Mouse (Mus musculus) hindbrain, embryonic 14.5 days (tissue): ENCODE measurements around the gene Uts2. TPM values are rescaled to one million over a fixed set of nuclear protein-coding genes. Genes with fewer than 3 reads are reported as not detected.

Source experiments
- ATAC-seq: fragments of 200-750 bp; cut with Nextera tagmentation; 2 replicates; pipeline ENCODE4 v1.8.0; 2017; ENCODE audit warnings: moderate number of reproducible peaks, mild to moderate bottlenecking, moderate TSS enrichment, moderate library complexity; ENCODE audit not compliant: low FRiP score
- DNase-seq: peaks from one replicate; pipeline ENCODE4 v3.0.0-alpha.2; 2015; ENCODE audit warnings: low spot score
- H3K27ac ChIP-seq: fragments of 300-500 bp; sonication (generic); 2 replicates; pipeline ENCODE4 v1.5.1; 2014; ENCODE audit warnings: mild to moderate bottlenecking, moderate library complexity
- H3K27me3 ChIP-seq: fragments of 300-500 bp; sonication (generic); 2 replicates; pipeline ENCODE4 v1.6.1; 2014; ENCODE audit warnings: mild to moderate bottlenecking, low read length, mixed read lengths; ENCODE audit not compliant: control insufficient read depth, insufficient read depth
- H3K36me3 ChIP-seq: fragments of 300-500 bp; sonication (generic); replicated peaks from 2 replicates; pipeline ENCODE4 v1.6.1; 2014; ENCODE audit not compliant: control insufficient read depth, insufficient read depth
- H3K4me1 ChIP-seq: fragments of 300-500 bp; sonication (generic); replicated peaks from 2 replicates; pipeline ENCODE4 v1.6.1; 2014; ENCODE audit warnings: antibody characterized with exemption, low read length, mixed read lengths; ENCODE audit not compliant: control insufficient read depth, insufficient read depth
- H3K4me2 ChIP-seq: fragments of 300-500 bp; sonication (generic); replicated peaks from 2 replicates; pipeline ENCODE4 v1.6.1; 2014; ENCODE audit warnings: mild to moderate bottlenecking, moderate library complexity
- H3K4me3 ChIP-seq: fragments of 300-500 bp; sonication (generic); replicated peaks from 2 replicates; pipeline ENCODE4 v1.5.1; 2014; ENCODE audit warnings: mild to moderate bottlenecking, low read length
- H3K9ac ChIP-seq: fragments of 300-500 bp; sonication (generic); 2 replicates; pipeline ENCODE4 v1.6.1; 2014
- H3K9me3 ChIP-seq: fragments of 300-500 bp; sonication (generic); 2 replicates; pipeline ENCODE4 v1.6.1; 2016; ENCODE audit warnings: low read length; ENCODE audit not compliant: control insufficient read depth
- WGBS: fragments of 180-500 bp; shearing (Covaris S2); extraction: QIAGEN DNeasy Blood & Tissue Kit; methylation state at CpG from one replicate; pipeline ENCODE4 v1.1.7; 2014; 5-methylcytosine and 5-hydroxymethylcytosine counted together
- polyA plus RNA-seq: library from polyadenylated mRNA; unstranded; fragments of >200 nt; fragmentation: Nextera tagmentation; extraction: Ambion mirVana; gene quantifications from 2 replicates; pipeline ENCODE4 v1.2.1, GENCODE M21; 2014

The Uts2 gene
- polyA plus RNA-seq = 0.57 TPM in 1 of 2 replicates, not detected in the other

GRCm38 (mm10) chr4:150996797-150997196, at the start of gene Uts2:
Gene Uts2, plus strand, starts transcription at chr4:150997097.
- Histone ChIP-seq H3K27me3 (no peaks in the 10 kb centered on the region), H3K9ac (no peak within 1 kb of the TSS), H3K36me3 (no peaks in the 10 kb centered on the region), H3K4me1 (no peaks in the 10 kb centered on the region), H3K27ac (no peak within 1 kb of the TSS), H3K4me3 (no peak within 1 kb of the TSS), H3K4me2 (no peak within 1 kb of the TSS), H3K9me3 (0 out of 2 replicates have a peak, but pooled peaks cover 4% of the 10 kb centered on the region)
- WGBS = 87% methylated on average over 7 of the region's 7 CpGs
- DNase-seq (no peak), ATAC-seq (no peak)

- no peaks in the 10 kb centered on the region for H3K27me3 ChIP-seq
- H3K36me3 ChIP-seq = no peaks in the 10 kb centered on the region
- 86% methylated on average over 10 of the region's 10 CpGs for WGBS
- no peaks in the 10 kb centered on the region for H3K9me3 ChIP-seq
- no peaks in the 10 kb centered on the region for H3K4me1 ChIP-seq
- H3K9ac ChIP-seq = no peak overlapping the region
- H3K4me2 ChIP-seq = no peak overlapping the region
- H3K4me3 ChIP-seq = no peak overlapping the region
- H3K27ac ChIP-seq = no peak overlapping the region
- no peak for ATAC-seq
- DNase-seq = no peak
These were observed 45.9 kb upstream of the Uts2 start for GRCm38 (mm10) chr4:150950972-150951371.

GRCm38 (mm10) chr4:150956369-150957105, 40.4 kb upstream of the Uts2 start:
- Histone ChIP-seq H3K27me3 (no peaks in the 10 kb centered on the region), H3K9ac (no peak overlapping the region), H3K4me3 (no peak overlapping the region), H3K4me1 (no peaks in the 10 kb centered on the region), H3K9me3 (no peaks in the 10 kb centered on the region), H3K4me2 (no peak overlapping the region), H3K36me3 (no peaks in the 10 kb centered on the region), H3K27ac (peak overlapping the region; percentile 72)
- DNase-seq (peak; percentile 63), ATAC-seq (peak; percentile 85)
- WGBS = 47% methylated on average over 13 of the region's 13 CpGs

GRCm38 (mm10) chr4:150957106-150957458, 39.8 kb upstream of the Uts2 start:
- Histone ChIP-seq H3K27me3 (no peaks in the 10 kb centered on the region), H3K36me3 (no peaks in the 10 kb centered on the region), H3K9ac (no peak overlapping the region), H3K9me3 (no peaks in the 10 kb centered on the region), H3K4me3 (no peak overlapping the region), H3K27ac (peak overlapping the region; percentile 72), H3K4me2 (no peak overlapping the region), H3K4me1 (no peaks in the 10 kb centered on the region)
- no peak for DNase-seq
- WGBS = 20% methylated on average over 1 of the region's 1 CpGs
- no peak for ATAC-seq

GRCm38 (mm10) chr4:150958536-150958935, 38.4 kb upstream of the Uts2 start:
- H3K4me3 ChIP-seq = no peak overlapping the region
- H3K4me1 ChIP-seq = no peaks in the 10 kb centered on the region
- ATAC-seq (no peak), DNase-seq (no peak)
- H3K9ac ChIP-seq = no peak overlapping the region
- no peaks in the 10 kb centered on the region for H3K9me3 ChIP-seq
- WGBS = 79% methylated on average over 7 of the region's 7 CpGs
- no peak overlapping the region for H3K27ac ChIP-seq
- H3K4me2 ChIP-seq = no peak overlapping the region
- no peaks in the 10 kb centered on the region for H3K27me3 ChIP-seq
- H3K36me3 ChIP-seq = no peaks in the 10 kb centered on the region

GRCm38 (mm10) chr4:150962231-150962630, 34.7 kb upstream of the Uts2 start:
- H3K36me3 ChIP-seq = no peaks in the 10 kb centered on the region
- 70% methylated on average over 6 of the region's 6 CpGs for WGBS
- no peak overlapping the region for H3K4me3 ChIP-seq
- H3K9ac ChIP-seq = no peak overlapping the region
- no peaks in the 10 kb centered on the region for H3K27me3 ChIP-seq
- no peaks in the 10 kb centered on the region for H3K4me1 ChIP-seq
- H3K27ac ChIP-seq = no peak overlapping the region
- DNase-seq (peak; percentile 34), ATAC-seq (no peak)
- no peak overlapping the region for H3K4me2 ChIP-seq
- no peaks in the 10 kb centered on the region for H3K9me3 ChIP-seq

GRCm38 (mm10) chr4:150963711-150964110, 33.2 kb upstream of the Uts2 start:
- DNase-seq (no peak), ATAC-seq (no peak)
- H3K4me2 ChIP-seq = no peak overlapping the region
- no peak overlapping the region for H3K27ac ChIP-seq
- 74% methylated on average over 2 of the region's 2 CpGs for WGBS
- no peak overlapping the region for H3K4me3 ChIP-seq
- no peaks in the 10 kb centered on the region for H3K4me1 ChIP-seq
- no peaks in the 10 kb centered on the region for H3K9me3 ChIP-seq
- H3K27me3 ChIP-seq = no peaks in the 10 kb centered on the region
- no peaks in the 10 kb centered on the region for H3K36me3 ChIP-seq
- no peak overlapping the region for H3K9ac ChIP-seq

- no peaks in the 10 kb centered on the region for H3K27me3 ChIP-seq
- no peaks in the 10 kb centered on the region for H3K4me1 ChIP-seq
- H3K9me3 ChIP-seq = no peaks in the 10 kb centered on the region
- ATAC-seq = no peak
- DNase-seq = peak; percentile 90
- no peaks in the 10 kb centered on the region for H3K36me3 ChIP-seq
- no peak overlapping the region for H3K27ac ChIP-seq
- WGBS = 15% methylated on average over 25 of the region's 25 CpGs
- H3K9ac ChIP-seq = no peak overlapping the region
- H3K4me2 ChIP-seq = peak overlapping the region; percentile 0; the same call in 1 of the 2 replicates
- no peak overlapping the region for H3K4me3 ChIP-seq
These were observed 32.0 kb upstream of the Uts2 start for GRCm38 (mm10) chr4:150964635-150965554.

- no peak for ATAC-seq
- H3K27ac ChIP-seq = no peak overlapping the region
- no peaks in the 10 kb centered on the region for H3K9me3 ChIP-seq
- 76% methylated on average over 11 of the region's 11 CpGs for WGBS
- no peaks in the 10 kb centered on the region for H3K27me3 ChIP-seq
- H3K9ac ChIP-seq = no peak overlapping the region
- no peaks in the 10 kb centered on the region for H3K36me3 ChIP-seq
- DNase-seq = no peak
- H3K4me1 ChIP-seq = no peaks in the 10 kb centered on the region
- no peak overlapping the region for H3K4me3 ChIP-seq
- H3K4me2 ChIP-seq = no peak overlapping the region
These were observed 31.3 kb upstream of the Uts2 start for GRCm38 (mm10) chr4:150965555-150965951.
